Mouse (Mus musculus): ENCODE data around the gene Tmem178.

Gene Tmem178

GRCm38 (mm10) chr17:80944530-80945198 lies at the start of gene Tmem178:
Gene Tmem178 (plus strand): TSS chr17:80944632.
- no peak for DNase-seq

- DNase-seq, result no peak
These were observed 48.0 kb upstream of the Tmem178 start for GRCm38 (mm10) chr17:80896481-80896880.

GRCm38 (mm10) chr17:80897709-80898440 lies 46.6 kb upstream of the Tmem178 start:
- DNase-seq, result no peak

- DNase-seq, result no peak
These were observed 44.8 kb upstream of the Tmem178 start for GRCm38 (mm10) chr17:80899513-80900199.

GRCm38 (mm10) chr17:80900200-80900520 lies 44.3 kb upstream of the Tmem178 start:
- no peak for DNase-seq

GRCm38 (mm10) chr17:80901885-80902284 lies 42.5 kb upstream of the Tmem178 start:
- no peak for DNase-seq

- DNase-seq, result no peak
These were observed 41.1 kb upstream of the Tmem178 start for GRCm38 (mm10) chr17:80903121-80903875.

- no peak for DNase-seq
These were observed 40.4 kb upstream of the Tmem178 start for GRCm38 (mm10) chr17:80904061-80904460.

GRCm38 (mm10) chr17:80915666-80916065 lies 28.8 kb upstream of the Tmem178 start:
- DNase-seq, result no peak

- DNase-seq, result no peak
These were observed 25.2 kb upstream of the Tmem178 start for GRCm38 (mm10) chr17:80919261-80919660.

- DNase-seq, result peak; percentile 55
These were observed 22.9 kb upstream of the Tmem178 start for GRCm38 (mm10) chr17:80921286-80922134.

GRCm38 (mm10) chr17:80925554-80925953 lies 18.9 kb upstream of the Tmem178 start:
- DNase-seq, result no peak

- DNase-seq, result no peak
These were observed 17.3 kb upstream of the Tmem178 start for GRCm38 (mm10) chr17:80927151-80927550.

- no peak for DNase-seq
These were observed 11.7 kb upstream of the Tmem178 start for GRCm38 (mm10) chr17:80932716-80933115.

GRCm38 (mm10) chr17:80933401-80934029 lies 10.9 kb upstream of the Tmem178 start:
- DNase-seq, result peak; percentile 58

GRCm38 (mm10) chr17:80935807-80936519 lies 8.5 kb upstream of the Tmem178 start:
- DNase-seq, result no peak

- DNase-seq, result no peak
These were observed 7.9 kb upstream of the Tmem178 start for GRCm38 (mm10) chr17:80936521-80936920.

GRCm38 (mm10) chr17:80939833-80940232 lies 4.6 kb upstream of the Tmem178 start:
- DNase-seq, result no peak

GRCm38 (mm10) chr17:80941857-80942256 lies 2.6 kb upstream of the Tmem178 start:
- DNase-seq, result no peak

GRCm38 (mm10) chr17:80943835-80944529 lies 450 bp upstream of the Tmem178 start:
- no peak for DNase-seq

Data from layer of hippocampus, adult 9-11 months (tissue).